Mouse (Mus musculus) gastrocnemius, adult 8-10 months (tissue): ENCODE measurements around the gene Rxfp4. TPM values are rescaled to one million over a fixed set of nuclear protein-coding genes. Genes with fewer than 3 reads are reported as not detected.
"Not testable (repeated sequence)": the region's sequence is repeated elsewhere in the genome, so short reads cannot be mapped to it uniquely, and the experiment has no call there.

Experiments
- DNase-seq, 2 experiments: peaks; one replicate each; pipeline ENCODE4 v3.0.0; 2022; ENCODE audit warnings: low spot score in 2 of 2
- total RNA-seq, 4 experiments: library from RNA; stranded (reverse); gene quantifications; 2 replicates each; pipeline ENCODE4 v1.2.4; 2022

Rxfp4 gene
- total RNA-seq, 4 experiments from 2014 or later: not detected

DNA sequence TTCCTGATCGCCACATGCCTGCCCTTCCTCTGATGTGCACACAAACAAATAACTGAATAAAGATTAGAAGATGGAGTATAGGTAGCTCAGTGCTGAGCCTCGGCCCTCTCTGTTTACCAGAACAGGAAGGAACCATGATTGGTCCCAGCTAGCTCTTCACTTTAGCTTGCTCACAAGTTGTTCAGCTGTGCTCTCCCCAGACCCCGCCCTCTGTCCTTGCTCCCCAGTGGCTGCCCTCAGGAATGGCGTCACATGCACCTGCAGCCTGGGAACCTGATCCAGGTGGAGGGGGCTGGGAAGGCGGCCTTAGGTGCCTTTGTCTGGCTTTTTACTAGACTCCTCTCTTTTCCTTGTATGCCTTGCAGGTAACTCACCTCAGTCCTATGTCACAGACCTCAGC is 37.8 kb downstream of the Rxfp4 start:
- DNase-seq: no peak

DNA sequence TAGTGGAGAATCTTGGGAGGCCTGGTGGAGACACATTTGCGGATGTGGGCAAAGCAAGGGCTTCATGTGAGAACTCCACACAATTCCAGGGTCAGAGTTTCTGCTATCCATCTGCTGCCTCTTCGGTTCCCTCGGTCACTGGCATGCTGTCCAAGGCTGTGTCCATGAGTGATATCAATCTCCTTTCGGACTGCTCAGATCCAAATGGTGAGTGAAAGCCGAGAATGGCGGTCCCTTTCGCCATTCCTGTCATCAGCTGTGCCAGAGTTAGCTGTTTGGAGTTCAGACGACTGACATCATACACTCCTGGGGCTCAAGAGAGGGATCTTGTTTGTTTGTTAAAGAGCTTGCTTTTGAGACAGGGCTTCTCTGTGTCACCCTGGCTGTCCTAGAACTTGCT is 38.5 kb downstream of the Rxfp4 start:
- DNase-seq: no peak

DNA sequence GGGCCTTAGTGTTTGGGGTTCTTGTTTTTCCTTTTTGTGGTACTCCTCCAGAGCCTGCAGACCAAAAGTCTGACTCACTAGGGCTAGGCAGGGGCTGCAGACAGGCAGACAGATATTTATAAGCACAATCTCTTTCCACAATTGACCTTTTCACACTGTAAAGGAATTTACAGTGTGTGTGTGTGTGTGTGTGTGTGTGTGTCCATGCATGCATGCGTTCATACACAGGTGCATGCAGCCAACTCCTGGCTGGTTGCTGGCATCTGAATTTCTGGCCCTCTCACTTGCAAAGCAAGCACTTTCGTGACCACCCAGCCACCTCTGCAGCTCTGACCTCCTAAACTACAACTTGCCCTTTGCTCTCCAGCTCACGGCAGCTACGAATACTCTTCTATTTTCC is 43.9 kb downstream of the Rxfp4 start:
- DNase-seq: no peak

DNA sequence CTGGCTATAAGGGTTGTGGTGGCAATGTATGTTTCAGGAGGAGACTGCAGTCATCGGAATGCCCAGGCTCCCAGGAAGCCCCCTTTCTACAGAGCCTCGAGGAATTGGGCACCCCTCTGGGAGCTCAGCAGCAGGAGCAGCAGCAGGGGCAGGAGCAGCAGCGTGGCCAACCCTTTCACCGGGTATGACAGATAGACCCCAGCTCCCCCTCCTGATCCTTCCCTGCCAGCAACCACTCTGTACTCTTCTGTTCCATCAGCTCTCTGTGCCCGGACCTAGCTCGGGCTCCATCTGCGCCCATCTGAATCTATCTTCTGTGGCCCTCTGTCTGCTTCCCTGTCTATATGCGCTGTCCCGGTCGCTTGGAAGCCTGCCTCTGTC is 45.2 kb downstream of the Rxfp4 start:
- DNase-seq: no peak

DNA sequence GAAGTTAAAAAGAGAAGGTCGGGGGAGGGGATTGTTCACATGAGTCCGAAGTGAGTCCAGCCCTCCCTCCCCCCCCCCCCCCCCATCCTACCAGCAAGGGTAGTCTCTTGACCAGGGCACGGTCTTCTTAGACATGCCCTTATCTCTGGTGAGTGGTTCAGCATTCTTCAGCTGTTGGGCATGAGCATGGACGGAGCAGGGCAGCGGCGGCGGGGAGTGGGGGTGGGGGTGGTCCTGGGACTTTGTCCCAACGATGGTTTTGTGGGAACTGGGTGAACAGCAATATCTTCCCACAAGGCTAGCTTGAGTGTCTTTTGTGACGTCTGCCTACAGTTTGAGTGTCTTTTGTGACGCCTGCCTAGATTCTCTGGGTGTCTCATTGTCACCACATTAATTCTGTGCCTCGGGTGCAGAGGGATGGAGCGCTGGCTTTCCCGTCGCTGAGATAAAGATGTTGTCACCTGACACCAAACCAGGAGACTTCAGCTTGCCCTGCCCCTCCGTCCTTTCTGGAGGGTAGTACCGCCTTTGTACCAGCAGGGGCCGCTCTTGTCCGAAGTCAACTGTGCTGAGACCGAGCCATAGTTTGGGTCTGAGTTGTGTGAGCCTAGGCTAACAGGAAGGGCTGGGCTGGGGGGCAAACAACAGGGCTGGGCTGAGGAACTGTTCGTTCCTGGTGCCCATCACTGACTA is 45.7 kb downstream of the Rxfp4 start:
- DNase-seq: peak; percentile 83 to 86

DNA sequence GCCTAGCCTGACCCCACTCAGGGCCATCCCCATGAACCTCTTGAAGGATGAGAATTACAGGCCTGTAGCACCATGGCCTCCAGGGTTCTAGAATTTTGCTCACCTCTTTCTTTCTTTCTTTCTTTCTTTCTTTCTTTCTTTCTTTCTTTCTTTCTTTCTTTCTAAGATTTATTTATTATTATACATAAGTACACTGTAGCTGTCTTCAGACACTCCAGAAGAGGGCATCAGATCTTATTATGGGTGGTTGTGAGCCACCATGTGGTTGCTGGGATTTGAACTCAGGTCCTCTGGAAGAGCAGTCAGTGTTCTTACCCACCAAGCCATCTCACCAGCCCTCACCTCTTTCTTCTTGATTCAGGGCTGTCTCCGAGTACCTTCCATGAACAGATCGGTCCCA is 47.3 kb downstream of the Rxfp4 start, which contains the start of gene Arhgef2:
TSS of gene Arhgef2 (plus strand) at position 301 of the 400 bp plus-strand sequence.
- not testable (repeated sequence) for DNase-seq

DNA sequence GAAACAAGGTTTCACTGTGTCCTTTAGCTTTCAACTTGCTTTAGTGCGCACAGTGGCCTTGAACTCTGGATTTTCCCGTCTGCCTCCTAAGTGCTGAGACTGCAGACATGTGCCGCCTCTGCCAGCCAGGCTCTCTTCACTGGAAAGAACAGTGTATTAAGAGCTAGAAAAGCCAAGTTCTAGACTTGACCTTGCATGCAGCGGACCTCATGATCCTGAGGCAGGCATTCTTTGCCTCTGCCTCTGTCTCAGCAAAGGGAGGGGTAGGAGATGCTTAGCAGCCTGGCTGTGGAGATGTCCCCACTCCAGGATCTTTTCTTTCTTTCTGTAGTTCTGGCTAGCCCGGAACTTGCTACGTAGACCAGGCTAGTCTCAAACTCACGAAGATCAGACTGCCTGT is 48.1 kb downstream of the Rxfp4 start:
- no peak for DNase-seq

DNA sequence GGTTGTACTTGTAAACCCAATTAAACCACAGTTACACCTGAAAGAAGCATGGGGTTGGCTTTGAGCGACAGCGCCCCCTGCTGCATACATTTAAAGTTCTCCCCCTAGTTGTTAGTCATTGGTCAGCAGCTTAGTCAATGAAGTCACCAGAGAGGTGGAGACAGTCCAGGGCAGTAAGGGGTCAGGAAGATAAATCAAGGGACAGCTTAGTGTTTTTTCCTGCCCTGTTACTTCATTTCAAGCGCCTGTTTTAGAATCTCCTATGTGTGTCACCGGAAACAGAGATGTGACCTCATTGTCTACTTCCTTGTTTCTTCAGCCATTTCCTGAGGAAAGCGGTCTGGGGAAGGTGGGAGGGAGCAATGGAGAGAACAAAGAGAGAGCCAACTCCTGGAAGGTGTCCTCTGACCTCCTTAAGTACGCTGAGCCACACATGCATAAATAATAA is 49.2 kb downstream of the Rxfp4 start:
- peak in 1 of 2 experiments; percentile 47 for DNase-seq

DNA sequence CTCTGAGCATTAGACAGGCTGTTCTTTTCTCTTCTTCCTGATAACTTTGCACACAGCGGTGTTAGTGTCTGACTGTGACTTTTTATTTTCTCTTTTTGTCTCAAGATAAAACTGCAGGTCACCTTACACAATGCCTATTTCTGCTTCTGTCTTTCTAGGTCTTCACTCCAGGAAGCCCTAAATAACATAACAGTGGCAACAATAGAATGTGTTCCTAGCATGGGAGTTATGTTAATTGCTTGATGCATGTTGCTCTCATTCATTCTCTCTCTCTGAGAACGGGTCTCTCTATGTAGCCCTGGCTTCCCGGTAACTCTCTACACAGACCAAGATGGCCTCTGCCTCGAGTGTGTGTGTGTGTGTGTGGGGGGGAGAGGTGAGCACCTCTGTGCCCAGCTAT is 50.5 kb downstream of the Rxfp4 start:
- no peak for DNase-seq

Other genes starting within 250 kb of the Rxfp4 start
- 10 to 100 TPM; 15.5 to 18.5 (median 16.7) TPM for gene Pmf1, start 242.8 kb downstream of the Rxfp4 start, total RNA-seq
- gene Slc25a44, start 228.0 kb downstream of the Rxfp4 start, total RNA-seq: 10 to 100 TPM; 19.5 to 22.4 (median 21.5) TPM
- 1 to 10 TPM in 2 of 4 experiments, under 1 TPM in 2; 0.48 to 1.2 (median 1.00) TPM for gene Sema4a, start 192.0 kb downstream of the Rxfp4 start, total RNA-seq
- gene Lmna, start 143.2 kb downstream of the Rxfp4 start, total RNA-seq: 10 to 100 TPM; 59.0 to 76.0 (median 67.8) TPM
- gene Mex3a, start 120.7 kb downstream of the Rxfp4 start, total RNA-seq: under 1 TPM; 0.07 to 0.31 (median 0.15) TPM
- not detected for gene Rab25, start 104.8 kb downstream of the Rxfp4 start, total RNA-seq
- gene Lamtor2, start 100.1 kb downstream of the Rxfp4 start, total RNA-seq: 10 to 100 TPM; 83.0 to 95.4 (median 86.1) TPM
- 100 to 1,000 TPM in 1 of 4 experiments, 10 to 100 TPM in 3; 91.9 to 112 (median 94.6) TPM for gene Ubqln4, start 99.4 kb downstream of the Rxfp4 start, total RNA-seq
- 10 to 100 TPM; 41.5 to 44.9 (median 43.1) TPM for gene Ssr2, start 77.3 kb downstream of the Rxfp4 start, total RNA-seq
- 10 to 100 TPM; 13.5 to 19.0 (median 16.6) TPM for gene Arhgef2, start 47.2 kb downstream of the Rxfp4 start, total RNA-seq
- 10 to 100 TPM; 15.5 to 19.1 (median 17.7) TPM for gene Khdc4, start 32.7 kb upstream of the Rxfp4 start, total RNA-seq
- gene Rit1, start 63.7 kb upstream of the Rxfp4 start, total RNA-seq: 10 to 100 TPM; 18.4 to 27.6 (median 20.6) TPM
- gene Syt11, start 122.0 kb upstream of the Rxfp4 start, total RNA-seq: 1 to 10 TPM; 4.0 to 6.3 (median 4.6) TPM
- 10 to 100 TPM; 12.5 to 16.1 (median 16.0) TPM for gene Gon4l, start 182.1 kb upstream of the Rxfp4 start, total RNA-seq